In the genomic region with DNA sequence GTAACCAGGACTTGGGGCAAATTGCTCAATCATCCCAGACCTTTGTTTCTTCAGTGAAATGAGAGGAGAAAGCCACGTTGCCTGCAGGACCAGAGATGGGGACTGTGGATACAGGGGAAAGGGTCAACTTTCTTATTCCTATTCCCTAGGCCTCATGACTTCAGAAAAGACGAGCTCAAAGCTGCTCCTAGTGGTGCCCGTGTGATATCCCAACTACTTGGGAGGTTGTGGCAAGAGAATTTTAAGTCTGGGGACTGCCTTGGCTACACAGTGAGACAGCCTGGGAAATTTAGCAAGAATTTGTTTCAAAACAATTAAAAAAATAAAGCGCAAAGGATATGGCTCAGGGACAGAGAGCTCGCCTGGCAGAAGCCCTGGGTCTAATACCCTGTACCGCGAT, we compare ENCODE assay signal across 28 mouse cellular contexts. TPM values are rescaled to one million over a fixed set of nuclear protein-coding genes. Genes with fewer than 3 reads are reported as not detected.
DNase-seq lines count a peak whose midpoint lies in the region; ATAC-seq and TF ChIP-seq lines count a peak whose summit lies in the region.
"Had no signal": no experiment of that assay in that cellular context is flagged by ENCODE, and none has a peak within 500 bp of the region (broad histone marks: within the 10 kb centered on the region; RNA-seq: fewer than 3 reads in every experiment).

No protein-coding gene starts in this region.

- no peak for ATAC-seq in hindbrain, embryonic 12.5 days (ENCODE audit: low FRiP score)
- ATAC-seq: activated CD4-positive, CD25-positive, alpha-beta regulatory T cell, adult 4 months; CD4-positive, CD25-positive, alpha-beta regulatory T cell, adult 4 months; forebrain, embryonic 13.5 days; forebrain, embryonic 15.5 days; forebrain, postnatal 0 days; Patski had no signal

- no peaks in the 10 kb centered on the region; the same call in 1 of the 2 replicates for H3K4me1 ChIP-seq in testis, adult 2 months (ENCODE audit: control insufficient read depth, insufficient read depth, low read length)
- H3K4me1 ChIP-seq in hindbrain, embryonic 12.5 days, result peaks cover 7% of the 10 kb centered on the region; the same call in 1 of the 2 replicates
- H3K4me1 ChIP-seq: embryonic facial prominence, embryonic 15.5 days; forebrain, embryonic 13.5 days; forebrain, embryonic 15.5 days had no signal

- no peak overlapping the region for H3K4me2 ChIP-seq in hindbrain, embryonic 12.5 days (replicated peaks)
- H3K4me2 ChIP-seq: embryonic facial prominence, embryonic 13.5 days; embryonic facial prominence, embryonic 15.5 days; forebrain, embryonic 13.5 days; forebrain, embryonic 15.5 days had no signal

- DNase-seq in testis, postnatal 14 days (ENCODE audit: low spot score), result no peak
- peak; percentile 86 for DNase-seq in ES-CJ7 (ENCODE audit: low read depth, low spot score)
- peak; percentile 83 for DNase-seq in R1 (ENCODE audit: low read depth, low spot score)
- no peak for DNase-seq in cerebellum, adult 9-10 months
- DNase-seq in retina, postnatal 1 day, result no peak
- DNase-seq: adrenal gland, adult 8-10 months; adrenal gland, postnatal 14 days; adrenal gland, postnatal 36 days; B cell, adult 2 months; cerebellum, adult 11-12 months; cerebellum, adult 2 months; cerebellum, adult 9-11 months; cerebellum, postnatal 14 days; cerebellum, postnatal 36 days; embryo, embryonic 11 days; forebrain, postnatal 0 days had no signal

- TF ChIP-seq POLR2A in testis, adult 2 months (IDR thresholded peaks at IDR 0.05; ENCODE audit: control insufficient read depth, low read depth, low read length), result no peak

- 89% methylated on average over 7 of the region's 7 CpGs for WGBS in hindbrain, embryonic 12.5 days

- no peaks in the 10 kb centered on the region for H3K27me3 ChIP-seq in testis, adult 2 months (ENCODE audit: control insufficient read depth, insufficient read depth, low read length)
- H3K27me3 ChIP-seq in hindbrain, embryonic 12.5 days, result no peaks in the 10 kb centered on the region
- H3K27me3 ChIP-seq: CH12.LX; embryonic facial prominence, embryonic 13.5 days; embryonic facial prominence, embryonic 15.5 days; forebrain, embryonic 13.5 days; forebrain, embryonic 15.5 days; Patski had no signal

- peak overlapping the region; percentile 41; the same call in 1 of the 2 replicates for H3K4me3 ChIP-seq in testis, adult 2 months (ENCODE audit: control insufficient read depth, low read depth, low read length)
- no peak overlapping the region for H3K4me3 ChIP-seq in hindbrain, embryonic 12.5 days
- H3K4me3 ChIP-seq: embryonic facial prominence, embryonic 13.5 days; embryonic facial prominence, embryonic 15.5 days; erythroblast, embryonic 14.5 days; forebrain, embryonic 13.5 days; forebrain, embryonic 15.5 days had no signal

- no peak overlapping the region for H3K27ac ChIP-seq in testis, adult 2 months (ENCODE audit: control insufficient read depth, insufficient read depth, low read depth, low read length)
- H3K27ac ChIP-seq in hindbrain, embryonic 12.5 days, result no peak overlapping the region
- H3K27ac ChIP-seq: embryonic facial prominence, embryonic 13.5 days; embryonic facial prominence, embryonic 15.5 days; forebrain, embryonic 13.5 days; forebrain, embryonic 15.5 days had no signal

- no peaks in the 10 kb centered on the region for H3K36me3 ChIP-seq in testis, adult 2 months (ENCODE audit: control insufficient read depth, insufficient read depth, low read length)
- peaks cover 29% of the 10 kb centered on the region for H3K36me3 ChIP-seq in hindbrain, embryonic 12.5 days
- H3K36me3 ChIP-seq: G1E had no signal

- H3K9me3 ChIP-seq in hindbrain, embryonic 12.5 days (replicated peaks), result no peaks in the 10 kb centered on the region
- H3K9me3 ChIP-seq: embryonic facial prominence, embryonic 13.5 days; embryonic facial prominence, embryonic 15.5 days; forebrain, embryonic 13.5 days; forebrain, embryonic 15.5 days; G1E had no signal

- no peak overlapping the region for H3K9ac ChIP-seq in hindbrain, embryonic 12.5 days
- H3K9ac ChIP-seq: embryonic facial prominence, embryonic 13.5 days; embryonic facial prominence, embryonic 15.5 days; forebrain, embryonic 13.5 days; forebrain, embryonic 15.5 days; forebrain, postnatal 0 days had no signal

- no peak for TF ChIP-seq CTCF in testis, adult 2 months (IDR thresholded peaks at IDR 0.05; ENCODE audit: control insufficient read depth, insufficient read depth, insufficient replicate concordance, low read depth, low read length)

RNA-seq across cellular contexts. Expression of a gene that starts 30.2 kb away (rescaled TPM):
- 238 and 272 TPM in 2 replicates for polyA plus RNA-seq in testis, adult 2 months (2012; rRNA removed)
- 40.5 and 40.6 TPM in 2 replicates for polyA plus RNA-seq in hindbrain, embryonic 12.5 days (2016; fragmentation: Nextera tagmentation; extraction: Ambion mirVana)

Comparison
In these comparisons a context has a peak if more than half of its experiments do, and no peak if none do; other contexts are left out.
1. DNase-seq: peak in ES-CJ7 (single experiment) and R1 (single experiment); none in testis, postnatal 14 days (single experiment), cerebellum, adult 9-10 months (single experiment) and retina, postnatal 1 day (single experiment).